Mouse (Mus musculus) kidney, adult 9 months (tissue): ENCODE data around the gene Cd209e.
"Not testable (repeated sequence)": the region's sequence is repeated elsewhere in the genome, so short reads cannot be mapped to it uniquely, and the experiment has no call there.

Experiments
- DNase-seq: peaks from one replicate; pipeline ENCODE4 v3.0.0; 2022

Gene Cd209e

DNA sequence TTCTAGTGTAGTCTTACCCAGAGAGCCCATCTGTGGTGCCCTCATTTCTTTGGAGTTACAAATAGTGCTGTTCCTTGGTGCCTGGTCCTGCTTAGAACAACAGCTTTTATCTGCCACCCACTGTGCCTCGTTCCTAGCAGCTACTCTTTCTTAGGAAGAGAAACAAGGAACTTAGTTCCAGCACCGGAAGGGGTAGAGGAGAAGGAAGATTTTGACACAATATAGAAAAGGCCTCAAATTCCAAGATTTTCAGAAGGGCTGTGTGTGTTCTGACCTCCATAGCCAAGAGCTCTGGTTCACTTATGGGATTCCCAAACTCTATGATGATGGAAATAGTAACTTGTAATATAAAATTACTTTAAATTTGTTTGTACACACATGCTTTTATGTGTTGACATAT, at the start of gene Cd209e:
Cd209e (minus strand) TSS at position 101 of the 400 bp plus-strand sequence.
- DNase-seq, result no peak

DNA sequence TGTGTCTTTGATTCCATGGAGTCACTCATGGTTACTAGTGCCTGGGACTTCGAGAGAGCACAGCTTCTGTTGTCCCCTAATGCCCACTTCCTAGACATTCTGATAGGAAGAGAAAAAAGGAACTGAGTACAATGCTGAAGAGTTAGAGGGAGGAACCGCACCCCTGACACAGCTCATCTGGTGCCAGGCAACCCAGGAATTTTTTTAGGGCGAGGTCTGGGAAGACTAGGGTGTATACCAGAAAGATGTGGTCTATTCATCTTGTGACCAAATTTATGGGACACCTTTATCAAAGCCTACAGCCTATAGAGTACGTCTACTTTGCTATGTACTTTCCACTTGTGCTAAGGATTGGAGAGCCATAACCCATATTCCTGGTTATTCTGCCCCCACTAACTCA, 24.3 kb upstream of the Cd209e start, which contains the start of gene Cd209d:
Cd209d (minus strand) TSS at position 101 of the 400 bp plus-strand sequence.
- DNase-seq, result no peak

DNA sequence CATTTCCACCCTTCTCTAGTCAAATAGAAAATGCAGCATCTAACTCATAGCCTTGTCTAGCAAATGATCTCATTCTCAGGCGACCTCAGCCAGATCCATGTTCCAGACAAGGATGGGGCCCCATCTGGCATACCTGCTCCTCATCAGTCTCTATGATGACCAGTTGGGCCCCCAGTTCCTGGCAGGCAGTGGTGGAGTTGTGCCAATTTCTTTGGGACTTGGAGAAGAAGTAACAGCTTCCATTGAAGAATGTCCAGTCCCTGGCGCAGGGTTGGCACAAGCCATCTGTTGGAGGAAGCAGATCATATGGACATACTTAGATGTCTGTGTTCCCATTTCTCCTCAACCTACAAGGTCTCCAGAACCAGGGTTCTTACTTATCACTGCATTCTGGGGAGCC, 22.0 kb upstream of the Cd209e start:
- DNase-seq, result no peak

- not testable (repeated sequence) for DNase-seq
These were observed 8.6 kb upstream of the Cd209e start for GRCm38 (mm10) chr8:3862736-3863135.

GRCm38 (mm10) chr8:3803091-3803490, 51.0 kb downstream of the Cd209e start:
- peak; percentile 25 for DNase-seq
